Mouse (Mus musculus) lung, postnatal 0 days (tissue): ENCODE results near the gene Selenos. TPM values are rescaled to one million over a fixed set of nuclear protein-coding genes. Genes with fewer than 3 reads are reported as not detected.

Source experiments
- ATAC-seq: fragments of 200-750 bp; cut with Nextera tagmentation; 2 replicates; pipeline ENCODE4 v1.8.0; 2017; ENCODE audit warnings: moderate library complexity
- DNase-seq: peaks from one replicate; pipeline ENCODE4 v3.0.0-alpha.2; 2016; ENCODE audit warnings: low spot score
- H3K27ac ChIP-seq: fragments of 300-500 bp; sonication (generic); 2 replicates; pipeline ENCODE4 v1.5.1; 2014; ENCODE audit warnings: antibody characterized with exemption, mild to moderate bottlenecking, low read length, mixed read lengths
- H3K27me3 ChIP-seq: fragments of 300-500 bp; sonication (generic); replicated peaks from 2 replicates; pipeline ENCODE4 v1.6.1; 2014; ENCODE audit warnings: low read length, mixed read lengths; ENCODE audit not compliant: insufficient read depth
- H3K36me3 ChIP-seq: fragments of 300-500 bp; sonication (generic); 2 replicates; pipeline ENCODE4 v1.6.1; 2014; ENCODE audit warnings: low read length, mixed read lengths; ENCODE audit not compliant: insufficient read depth
- H3K4me1 ChIP-seq: fragments of 300-500 bp; sonication (generic); 2 replicates; pipeline ENCODE4 v1.6.1; 2014; ENCODE audit warnings: antibody characterized with exemption, low read depth, low read length, mixed read lengths; ENCODE audit not compliant: insufficient read depth
- H3K4me2 ChIP-seq: fragments of 300-500 bp; sonication (generic); replicated peaks from 2 replicates; pipeline ENCODE4 v1.6.1; 2014; ENCODE audit warnings: low read depth, mild to moderate bottlenecking, low read length, moderate library complexity, mixed read lengths
- H3K4me3 ChIP-seq: fragments of 300-500 bp; sonication (generic); 2 replicates; pipeline ENCODE4 v1.5.1; 2014; ENCODE audit warnings: low read depth, low read length
- H3K9ac ChIP-seq: fragments of 300-500 bp; sonication (generic); replicated peaks from 2 replicates; pipeline ENCODE4 v1.6.1; 2014; ENCODE audit warnings: low read depth, mild to moderate bottlenecking
- H3K9me3 ChIP-seq: fragments of 300-500 bp; sonication (generic); 2 replicates; pipeline ENCODE4 v1.6.1; 2016; ENCODE audit warnings: low read length, mixed read lengths
- CTCF ChIP-seq: IDR thresholded peaks from 2 replicates; pipeline ENCODE4 v1.5.1; 2016; ENCODE audit warnings: antibody characterized with exemption, mild to moderate bottlenecking
- EP300 ChIP-seq: IDR thresholded peaks from 2 replicates; pipeline ENCODE4 v1.6.1; 2016; ENCODE audit warnings: antibody characterized with exemption, mild to moderate bottlenecking, control low read depth
- WGBS: fragments of 180-500 bp; shearing (Covaris S2); extraction: QIAGEN DNeasy Blood & Tissue Kit; methylation state at CpG from one replicate; pipeline ENCODE4 v1.1.7; 2014; 5-methylcytosine and 5-hydroxymethylcytosine counted together
- polyA plus RNA-seq: library from polyadenylated mRNA; unstranded; fragments of >200 nt; fragmentation: Nextera tagmentation; extraction: Ambion mirVana; gene quantifications from 2 replicates; pipeline ENCODE4 v1.2.1, GENCODE M21; 2015

Gene Selenos
- polyA plus RNA-seq, result 164 and 167 TPM in 2 replicates

DNA sequence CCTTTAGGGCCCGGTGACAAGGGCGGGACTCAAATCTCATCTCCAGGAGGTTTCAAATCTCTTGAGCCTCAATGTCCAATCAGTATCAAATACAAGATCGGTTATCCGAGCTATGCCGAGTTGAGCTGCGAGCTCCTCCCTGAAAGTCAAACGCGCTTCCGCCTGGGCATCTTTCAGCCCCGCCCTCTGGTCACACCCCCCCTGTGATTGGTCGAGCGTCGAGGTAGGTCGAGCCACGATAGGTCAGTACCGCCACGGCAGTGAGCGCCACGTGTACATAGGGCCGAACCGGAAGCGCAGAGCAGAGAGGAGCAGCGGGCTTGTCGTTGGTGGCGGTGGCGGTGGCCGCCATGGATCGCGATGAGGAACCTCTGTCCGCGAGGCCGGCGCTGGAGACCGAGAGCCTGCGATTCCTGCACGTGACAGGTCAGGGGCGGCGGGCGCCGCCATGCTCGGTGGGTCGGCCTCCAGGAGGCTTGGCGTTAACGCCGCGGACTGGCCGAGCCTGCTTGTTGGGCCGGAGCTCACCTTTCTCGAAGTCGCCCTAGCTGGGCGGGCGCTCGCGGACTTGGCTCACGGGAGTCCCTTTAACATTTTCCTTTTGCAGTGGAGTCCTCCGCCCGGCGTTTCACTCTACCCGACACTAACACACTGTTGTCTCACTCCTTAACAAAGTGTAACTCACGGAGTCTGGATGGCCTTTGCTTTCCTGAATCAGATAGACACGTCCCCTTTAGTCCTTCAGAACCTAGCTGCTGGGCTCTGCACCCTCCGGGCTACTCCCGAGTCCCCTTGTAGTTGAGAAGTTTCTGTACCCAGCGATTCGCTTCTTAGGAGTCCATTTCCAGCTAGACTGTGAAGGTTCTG lies at the start of gene Selenos:
Selenos (plus strand) TSS at position 286 of the 867 bp plus-strand sequence.
- peak; percentile 98 for DNase-seq
- H3K4me3 ChIP-seq, result peak within 1 kb of the TSS; percentile 68
- peak within 1 kb of the TSS; percentile 67 for H3K9ac ChIP-seq
- H3K4me2 ChIP-seq, result peak within 1 kb of the TSS; percentile 88
- no peaks in the 10 kb centered on the region for H3K9me3 ChIP-seq
- H3K36me3 ChIP-seq, result peaks cover 26% of the 10 kb centered on the region
- ATAC-seq, result peak; percentile 100
- peak within 1 kb of the TSS; percentile 82 for H3K27ac ChIP-seq
- under 1% methylated on average over 59 of the region's 65 CpGs for WGBS
- TF ChIP-seq EP300 (no peak), CTCF (no peak)
- no peaks in the 10 kb centered on the region for H3K27me3 ChIP-seq
- H3K4me1 ChIP-seq, result peaks cover 7% of the 10 kb centered on the region

GRCm38 (mm10) chr7:66036809-66037208 lies 42.6 kb upstream of the Selenos start:
- no peak overlapping the region for H3K4me3 ChIP-seq
- DNase-seq, result no peak

GRCm38 (mm10) chr7:66038261-66038660 lies 41.2 kb upstream of the Selenos start:
- no peak overlapping the region for H3K4me3 ChIP-seq
- no peak overlapping the region for H3K9ac ChIP-seq
- no peak overlapping the region for H3K27ac ChIP-seq
- no peak for DNase-seq
- H3K27me3 ChIP-seq, result no peaks in the 10 kb centered on the region
- ATAC-seq, result no peak
- no peaks in the 10 kb centered on the region for H3K9me3 ChIP-seq
- 62% methylated on average over 3 of the region's 3 CpGs for WGBS
- no peaks in the 10 kb centered on the region for H3K36me3 ChIP-seq
- no peak for TF ChIP-seq CTCF
- no peaks in the 10 kb centered on the region for H3K4me1 ChIP-seq
- no peak overlapping the region for H3K4me2 ChIP-seq

More at GRCm38 (mm10) chr7:66036809-66037208, 42.6 kb upstream of the Selenos start:
- 45% methylated on average over 8 of the region's 8 CpGs for WGBS
- Histone ChIP-seq H3K4me2 (no peak overlapping the region), H3K27me3 (no peaks in the 10 kb centered on the region), H3K36me3 (no peaks in the 10 kb centered on the region), H3K9ac (no peak overlapping the region), H3K4me1 (no peaks in the 10 kb centered on the region), H3K9me3 (no peaks in the 10 kb centered on the region), H3K27ac (no peak overlapping the region)
- ATAC-seq, result no peak
- no peak for TF ChIP-seq EP300
- TF ChIP-seq CTCF, result no peak

DNA sequence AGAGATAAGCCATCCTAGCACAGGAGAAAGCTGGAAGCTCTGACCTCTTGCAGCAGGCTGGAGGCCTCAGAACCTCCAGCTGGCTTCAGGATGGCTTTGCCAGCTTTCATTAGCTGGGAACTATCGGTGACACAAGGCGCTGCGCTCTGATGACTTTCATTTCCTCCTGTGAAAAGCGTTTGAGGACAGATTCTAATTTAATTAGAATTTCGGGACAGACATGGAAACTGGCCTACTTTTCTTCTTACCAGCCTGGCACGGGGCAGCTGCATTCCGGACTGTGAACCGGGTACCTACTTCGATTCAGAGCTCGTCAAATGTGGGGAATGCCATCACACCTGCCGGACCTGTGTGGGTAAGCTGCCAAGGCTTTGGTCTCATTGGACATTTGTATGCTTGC lies 40.7 kb upstream of the Selenos start:
- DNase-seq (no peak), ATAC-seq (no peak)
- Histone ChIP-seq H3K36me3 (no peaks in the 10 kb centered on the region), H3K4me3 (no peak overlapping the region), H3K27me3 (no peaks in the 10 kb centered on the region), H3K27ac (no peak overlapping the region), H3K9ac (no peak overlapping the region), H3K4me2 (no peak overlapping the region), H3K9me3 (no peaks in the 10 kb centered on the region), H3K4me1 (no peaks in the 10 kb centered on the region)
- 82% methylated on average over 11 of the region's 11 CpGs for WGBS
- no peak for TF ChIP-seq CTCF
- no peak for TF ChIP-seq EP300

- ATAC-seq, result no peak
These were observed 39.2 kb upstream of the Selenos start for GRCm38 (mm10) chr7:66040026-66040814.

More at GRCm38 (mm10) chr7:66040026-66040814, 39.2 kb upstream of the Selenos start:
- TF ChIP-seq EP300, result no peak
- TF ChIP-seq CTCF, result no peak
- Histone ChIP-seq H3K9ac (no peak overlapping the region), H3K4me3 (no peak overlapping the region), H3K4me2 (no peak overlapping the region), H3K4me1 (no peaks in the 10 kb centered on the region), H3K9me3 (no peaks in the 10 kb centered on the region), H3K36me3 (no peaks in the 10 kb centered on the region), H3K27ac (no peak overlapping the region), H3K27me3 (no peaks in the 10 kb centered on the region)
- WGBS, result 74% methylated on average over 18 of the region's 18 CpGs
- DNase-seq, result no peak
